Mouse (Mus musculus) cerebellum, adult 2 months (tissue): ENCODE measurements at regions not wholly inside any gene's neighbourhood (a gene's known extent, or its start where the extent isn't known, plus 50 kb on each side); places are given as distances from the start of the nearest gene placed in this dataset.

Source experiments
- DNase-seq, 2 experiments: peaks; one replicate each; pipeline ENCODE4 v3.0.0; 2021
- H3K27ac ChIP-seq: fragments of 200-500 bp; 2 replicates; pipeline ENCODE4 v1.5.1; 2012; ENCODE audit warnings: low read length, control low read depth, inconsistent platforms; ENCODE audit not compliant: insufficient read depth
- H3K27me3 ChIP-seq: fragments of 200-500 bp; 2 replicates; pipeline ENCODE4 v1.6.1; 2012; ENCODE audit warnings: inconsistent platforms, mild to moderate bottlenecking, low read length, moderate library complexity; ENCODE audit not compliant: control insufficient read depth, insufficient read depth
- H3K4me1 ChIP-seq: fragments of 200-500 bp; 2 replicates; pipeline ENCODE4 v1.6.1; 2011; ENCODE audit warnings: low read length; ENCODE audit not compliant: control insufficient read depth, insufficient read depth
- H3K4me3 ChIP-seq: fragments of 200-500 bp; replicated peaks from 2 replicates; pipeline ENCODE3; 2011; ENCODE audit warnings: mild to moderate bottlenecking, low read depth, low read length, control low read depth; ENCODE audit not compliant: insufficient read depth
- CTCF ChIP-seq: fragments of 200-500 bp; IDR thresholded peaks from 2 replicates; pipeline ENCODE4 v1.5.1; 2011; ENCODE audit warnings: low read depth, mild to moderate bottlenecking, control low read depth, low read length, moderate library complexity, borderline replicate concordance; ENCODE audit not compliant: insufficient read depth
- POLR2A ChIP-seq: fragments of 200-500 bp; IDR thresholded peaks from 2 replicates; pipeline ENCODE4 v1.6.1; 2011; ENCODE audit warnings: low read length, control low read depth, borderline replicate concordance; ENCODE audit not compliant: insufficient read depth
- WGBS: fragments of 180-500 bp; shearing (Covaris S2); methylation state at CpG from one replicate; pipeline ENCODE4 v1.1.7; 2018; 5-methylcytosine and 5-hydroxymethylcytosine counted together

- no peak overlapping the region for H3K4me3 ChIP-seq
- 88% methylated on average over 8 of the region's 8 CpGs for WGBS
- DNase-seq: no peak
- no peaks in the 10 kb centered on the region; the same call in 1 of the 2 replicates for H3K27me3 ChIP-seq
- H3K27ac ChIP-seq: no peak overlapping the region
- no peaks in the 10 kb centered on the region for H3K4me1 ChIP-seq
- TF ChIP-seq POLR2A (no peak), CTCF (no peak)
These were observed 459.8 kb upstream of the Ubash3b start for GRCm38 (mm10) chr9:41621341-41621740.

- Histone ChIP-seq H3K27me3 (no peaks in the 10 kb centered on the region; the same call in 1 of the 2 replicates), H3K27ac (no peak overlapping the region), H3K4me1 (no peaks in the 10 kb centered on the region), H3K4me3 (no peak overlapping the region)
- TF ChIP-seq CTCF: no peak
- TF ChIP-seq POLR2A: no peak
- no peak for DNase-seq
- WGBS: 79% methylated on average over 7 of the region's 7 CpGs
These were observed 452.5 kb upstream of the Ubash3b start for GRCm38 (mm10) chr9:41614002-41614401.

- Histone ChIP-seq H3K27ac (no peak overlapping the region), H3K27me3 (no peaks in the 10 kb centered on the region; the same call in 1 of the 2 replicates), H3K4me3 (no peak overlapping the region), H3K4me1 (no peaks in the 10 kb centered on the region)
- DNase-seq: no peak
- 57% methylated on average over 14 of the region's 14 CpGs for WGBS
- TF ChIP-seq POLR2A: no peak
- TF ChIP-seq CTCF: no peak
These were observed 451.5 kb upstream of the Ubash3b start for GRCm38 (mm10) chr9:41612802-41613550.

- WGBS: 4% methylated on average over 7 of the region's 7 CpGs
- H3K27ac ChIP-seq: no peak overlapping the region
- DNase-seq: no peak
- TF ChIP-seq POLR2A (no peak), CTCF (no peak)
- H3K4me1 ChIP-seq: no peaks in the 10 kb centered on the region
- no peak overlapping the region for H3K4me3 ChIP-seq
- H3K27me3 ChIP-seq: no peaks in the 10 kb centered on the region; the same call in 1 of the 2 replicates
These were observed 450.9 kb upstream of the Ubash3b start for GRCm38 (mm10) chr9:41612452-41612795.

GRCm38 (mm10) chr9:41611534-41612451 lies 450.3 kb upstream of the Ubash3b start:
- Histone ChIP-seq H3K4me1 (no peaks in the 10 kb centered on the region), H3K27ac (no peak overlapping the region), H3K4me3 (no peak overlapping the region), H3K27me3 (no peaks in the 10 kb centered on the region; the same call in 1 of the 2 replicates)
- TF ChIP-seq POLR2A (no peak), CTCF (no peak)
- WGBS: 21% methylated on average over 11 of the region's 11 CpGs
- DNase-seq: peak in 1 of 2 experiments; percentile 16

GRCm38 (mm10) chr9:41610347-41610746 lies 448.9 kb upstream of the Ubash3b start:
- Histone ChIP-seq H3K4me3 (no peak overlapping the region), H3K27me3 (no peaks in the 10 kb centered on the region; the same call in 1 of the 2 replicates), H3K4me1 (no peaks in the 10 kb centered on the region), H3K27ac (no peak overlapping the region)
- 64% methylated on average over 4 of the region's 4 CpGs for WGBS
- TF ChIP-seq CTCF (no peak), POLR2A (no peak)
- no peak for DNase-seq

GRCm38 (mm10) chr9:41606136-41606535 lies 444.6 kb upstream of the Ubash3b start:
- no peak for DNase-seq
- Histone ChIP-seq H3K4me1 (no peaks in the 10 kb centered on the region), H3K27ac (no peak overlapping the region), H3K4me3 (no peak overlapping the region), H3K27me3 (no peaks in the 10 kb centered on the region; the same call in 1 of the 2 replicates)
- no peak for TF ChIP-seq CTCF
- TF ChIP-seq POLR2A: no peak
- WGBS: 86% methylated on average over 1 of the region's 1 CpGs
